Mouse (Mus musculus): ENCODE results near the gene Aar2.

DNA sequence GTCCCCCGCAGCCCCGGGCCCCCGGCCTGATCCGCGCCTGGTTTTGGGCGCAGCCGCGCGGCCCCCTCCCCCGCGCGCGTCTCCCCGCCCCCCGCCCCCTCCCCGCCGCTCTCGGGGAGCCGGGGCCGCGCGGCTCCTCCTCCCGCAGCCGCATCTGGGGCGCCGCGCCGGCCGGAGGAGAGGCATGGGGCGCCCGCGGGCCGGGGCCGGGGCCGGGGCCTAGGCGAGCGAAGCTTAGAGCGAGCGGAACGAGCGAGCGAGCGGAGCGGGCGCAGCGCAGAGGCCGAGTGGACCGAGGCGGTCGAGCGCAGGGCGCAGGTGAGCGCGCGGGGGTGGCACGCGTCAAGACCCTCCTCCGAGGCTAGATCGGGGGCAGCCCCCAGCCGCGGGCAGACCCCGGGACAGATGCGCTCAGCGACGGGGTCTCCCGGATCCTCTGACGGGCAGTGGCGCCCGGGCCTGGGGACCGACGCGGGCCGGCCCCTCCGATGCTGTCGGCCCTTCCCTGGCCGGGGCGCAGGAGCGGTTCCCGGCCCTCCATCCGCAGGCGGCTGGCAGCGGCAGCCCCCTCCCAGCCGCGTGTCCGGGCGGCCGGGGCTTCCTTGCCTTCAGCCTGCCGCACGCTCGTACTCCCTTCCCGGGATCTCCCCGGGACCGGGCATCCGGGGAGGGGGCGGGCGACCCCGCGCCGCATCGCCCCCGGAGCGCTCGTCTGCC lies 66.3 kb downstream of the Aar2 start, which contains the start of gene Dlgap4:
- no peak for TF ChIP-seq CTCF (IDR thresholded peaks at IDR 0.05; ENCODE audit: extremely low read depth, insufficient read length, insufficient replicate concordance, low read depth, low read length)
- TF ChIP-seq POLR2A (IDR thresholded peaks at IDR 0.05; ENCODE audit: low read depth, low read length) = no peak

Measured in small intestine, adult 2 months (tissue).